Mouse (Mus musculus): ENCODE results near the gene Igsf6.

DNA sequence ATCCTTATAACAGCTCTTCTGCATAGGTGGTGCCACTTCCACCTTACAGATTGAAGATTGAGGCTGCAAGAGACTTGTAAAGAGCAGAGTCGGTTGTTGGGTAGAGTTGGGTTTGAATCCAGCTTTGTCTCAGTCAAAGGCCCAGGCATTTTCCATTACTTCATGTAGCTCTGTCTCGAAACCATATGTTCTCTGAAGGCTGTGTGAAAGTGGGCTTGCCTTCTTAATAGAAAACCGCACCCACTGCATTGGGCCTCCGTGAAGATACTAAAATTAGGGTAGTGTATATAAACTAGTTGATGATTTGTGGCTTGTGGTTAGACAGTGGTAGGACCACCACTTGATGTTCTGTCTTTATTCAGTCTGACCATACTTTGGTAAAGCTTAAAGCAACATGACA lies 33.8 kb downstream of the Igsf6 start:
- TF ChIP-seq CTCF (IDR thresholded peaks at IDR 0.05; ENCODE audit: control insufficient read depth, insufficient read depth, insufficient replicate concordance, low read depth, low read length) (no peak), POLR2A (IDR thresholded peaks at IDR 0.05; ENCODE audit: control insufficient read depth, low read depth, low read length) (no peak)

All from testis, adult 2 months (tissue).